Mouse (Mus musculus) ES-E14 (cell line): ENCODE data around the gene Gm27029. TPM values are rescaled to one million over a fixed set of nuclear protein-coding genes. Genes with fewer than 3 reads are reported as not detected.

Experiments
- DNase-seq: peaks from one replicate; pipeline ENCODE4 v3.0.0-alpha.2; 2013; ENCODE audit warnings: low read depth, low spot score
- H3K27ac ChIP-seq: 2 replicates; pipeline ENCODE4 v1.5.1; 2012; ENCODE audit warnings: low read depth, mild to moderate bottlenecking, low read length, moderate library complexity, mixed read lengths; ENCODE audit not compliant: poor library complexity, insufficient read depth, severe bottlenecking
- H3K36me3 ChIP-seq: 2 replicates; pipeline ENCODE4 v1.6.1; 2012; ENCODE audit warnings: mild to moderate bottlenecking, low read length, moderate library complexity, mixed read lengths; ENCODE audit not compliant: control insufficient read depth, poor library complexity, insufficient read depth, severe bottlenecking
- H3K4me1 ChIP-seq, 2 experiments: fragments of 150-350 bp in 1 of 2; sonication (generic) in 1 of 2; 2 replicates each; pipeline ENCODE4 v1.6.1; 2012; ENCODE audit warnings: low read length in 2 of 2, mild to moderate bottlenecking in 1 of 2, mixed read lengths in 1 of 2; ENCODE audit not compliant: control insufficient read depth in 2 of 2, insufficient read depth in 2 of 2, poor library complexity in 1 of 2
- H3K4me3 ChIP-seq, 2 experiments: fragments of 150-350 bp in 1 of 2; sonication (generic) in 1 of 2; 2 replicates each; pipeline ENCODE4 v1.5.1; 2012; ENCODE audit warnings: low read length in 2 of 2, low read depth in 1 of 2, mild to moderate bottlenecking in 1 of 2, mixed read lengths in 1 of 2; ENCODE audit not compliant: insufficient read depth in 1 of 2, poor library complexity in 1 of 2, severe bottlenecking in 1 of 2
- H3K9ac ChIP-seq: 2 replicates; pipeline ENCODE4 v1.6.1; 2012; ENCODE audit warnings: low read depth, mild to moderate bottlenecking, low read length, mixed read lengths; ENCODE audit not compliant: poor library complexity, insufficient read depth, severe bottlenecking
- H3K9me3 ChIP-seq: fragments of 150-350 bp; sonication (generic); 2 replicates; pipeline ENCODE4 v1.6.1; 2012; ENCODE audit warnings: low read depth, mild to moderate bottlenecking, low read length; ENCODE audit not compliant: control insufficient read depth, insufficient read depth
- CHD2 ChIP-seq: IDR thresholded peaks from 2 replicates; pipeline ENCODE4 v1.6.1; 2014; ENCODE audit warnings: mild to moderate bottlenecking, low read depth, low read length, inconsistent platforms
- HCFC1 ChIP-seq: IDR thresholded peaks from 2 replicates; pipeline ENCODE4 v1.6.1; 2012; ENCODE audit warnings: low read length, inconsistent platforms, borderline replicate concordance; ENCODE audit not compliant: insufficient read depth
- MAFK ChIP-seq: IDR thresholded peaks from 2 replicates; pipeline ENCODE4 v1.6.1; 2014; ENCODE audit warnings: mild to moderate bottlenecking, low read depth, low read length, inconsistent platforms; ENCODE audit not compliant: insufficient read depth
- ZC3H11A ChIP-seq: IDR thresholded peaks from 2 replicates; pipeline ENCODE4 v1.6.1; 2012; ENCODE audit warnings: low read depth, mild to moderate bottlenecking, inconsistent platforms, low read length, borderline replicate concordance
- ZNF384 ChIP-seq: IDR thresholded peaks from 2 replicates; pipeline ENCODE4 v1.6.1; 2012; ENCODE audit warnings: low read depth, low read length, inconsistent platforms
- in situ Hi-C, 2 experiments: fragments of 600-800 bp; cut with MboI; formaldehyde crosslinking; loops; one replicate each; pipeline ENCODE4 v1.15.1; 2025; ENCODE audit warnings: low sequenced_read_pairs in 2 of 2, inconsistent platforms in 1 of 2; ENCODE audit not compliant: unreplicated experiment in 2 of 2
- total RNA-seq: library from RNA; depleted of rRNA; stranded (reverse); fragments of 300-350 nt; gene quantifications from 2 replicates; pipeline ENCODE4 v1.2.3, GENCODE M21; 2012

Gm27029 gene
- total RNA-seq, 1 experiment, result 5.4 TPM

- Histone ChIP-seq H3K9me3 (no peaks in the 10 kb centered on the region), H3K27ac (no peak overlapping the region), H3K4me1 (peaks cover 4 to 15% of the 10 kb centered on the region in 2 experiments; a peak in 2 of 4 replicates), H3K9ac (no peak overlapping the region), H3K4me3 (no peak overlapping the region), H3K36me3 (no peaks in the 10 kb centered on the region)
- in situ Hi-C loops, result no loop called here
- DNase-seq, result no peak
- no peak for TF ChIP-seq HCFC1
- no peak for TF ChIP-seq ZNF384
- TF ChIP-seq MAFK, result no peak
- no peak for TF ChIP-seq CHD2
- no peak for TF ChIP-seq ZC3H11A
Measured at GRCm38 (mm10) chr11:101419610-101420009, 5.0 kb downstream of the Gm27029 start.

- TF ChIP-seq HCFC1 (no peak), MAFK (no peak), ZNF384 (no peak), ZC3H11A (no peak), CHD2 (no peak)
- peaks cover under 1% of the 10 kb centered on the region for H3K36me3 ChIP-seq
- H3K9ac ChIP-seq, result no peak overlapping the region
- no peak for DNase-seq
- no peaks in the 10 kb centered on the region for H3K9me3 ChIP-seq
- no peak overlapping the region for H3K4me3 ChIP-seq
- no peak overlapping the region for H3K27ac ChIP-seq
- in situ Hi-C loops, result no loop called here
- H3K4me1 ChIP-seq, result peaks cover 4 to 13% of the 10 kb centered on the region in 2 experiments; a peak in 2 of 4 replicates
Measured at GRCm38 (mm10) chr11:101418991-101419390, 5.6 kb downstream of the Gm27029 start.

GRCm38 (mm10) chr11:101417101-101417855, 7.3 kb downstream of the Gm27029 start, which contains the start of gene Aarsd1:
Gene Aarsd1 (minus strand): TSS chr11:101417615.
- Histone ChIP-seq H3K4me1 (peaks cover 4 to 12% of the 10 kb centered on the region in 2 experiments; a peak in 2 of 4 replicates), H3K9ac (peak within 1 kb of the TSS; percentile 94), H3K9me3 (no peaks in the 10 kb centered on the region), H3K36me3 (peaks cover 7% of the 10 kb centered on the region), H3K27ac (peak within 1 kb of the TSS; percentile 54), H3K4me3 (peak within 1 kb of the TSS; percentile 78 to 98)
- in situ Hi-C loops, result no loop called here
- no peak for TF ChIP-seq ZC3H11A
- no peak for TF ChIP-seq MAFK
- no peak for TF ChIP-seq ZNF384
- TF ChIP-seq HCFC1, result no peak; the same call in 1 of the 2 replicates
- no peak for TF ChIP-seq CHD2
- peak; percentile 65 for DNase-seq

GRCm38 (mm10) chr11:101416433-101417100, 8.0 kb downstream of the Gm27029 start:
- Histone ChIP-seq H3K9me3 (no peaks in the 10 kb centered on the region), H3K36me3 (peaks cover 11% of the 10 kb centered on the region), H3K27ac (peak overlapping the region; percentile 54; the same call in 1 of the 2 replicates), H3K4me3 (peak overlapping the region; percentile 78 to 98), H3K9ac (peak overlapping the region; percentile 94), H3K4me1 (peaks cover 4 to 14% of the 10 kb centered on the region in 2 experiments; a peak in 2 of 4 replicates)
- DNase-seq, result peak; percentile 54
- in situ Hi-C loops, result no loop called here
- TF ChIP-seq ZNF384, result 0 out of 2 replicates have a peak, but pooled peaks have one; percentile 13
- TF ChIP-seq MAFK, result no peak
